Mouse (Mus musculus) stomach, postnatal 0 days (tissue): Measurements from ENCODE around the gene Ndrg4. TPM values are rescaled to one million over a fixed set of nuclear protein-coding genes. Genes with fewer than 3 reads are reported as not detected.

Experiments used
- ATAC-seq: fragments of 200-750 bp; cut with Nextera tagmentation; 2 replicates; pipeline ENCODE4 v1.8.0; 2017; ENCODE audit not compliant: low FRiP score, low TSS enrichment
- DNase-seq: peaks from one replicate; pipeline ENCODE4 v3.0.0-alpha.2; 2016; ENCODE audit warnings: low spot score
- H3K27ac ChIP-seq: fragments of 300-500 bp; sonication (generic); replicated peaks from 2 replicates; pipeline ENCODE4 v1.5.1; 2014; ENCODE audit warnings: mild to moderate bottlenecking, control low read depth
- H3K27me3 ChIP-seq: fragments of 300-500 bp; sonication (generic); 2 replicates; pipeline ENCODE4 v1.6.1; 2014; ENCODE audit warnings: low read length; ENCODE audit not compliant: control insufficient read depth, insufficient read depth
- H3K36me3 ChIP-seq: fragments of 300-500 bp; sonication (generic); 2 replicates; pipeline ENCODE4 v1.6.1; 2014; ENCODE audit warnings: low read length, mixed read lengths; ENCODE audit not compliant: control insufficient read depth, insufficient read depth
- H3K4me1 ChIP-seq: fragments of 300-500 bp; sonication (generic); replicated peaks from 2 replicates; pipeline ENCODE4 v1.6.1; 2014; ENCODE audit warnings: antibody characterized with exemption; ENCODE audit not compliant: control insufficient read depth, insufficient read depth
- H3K4me2 ChIP-seq: fragments of 300-500 bp; sonication (generic); replicated peaks from 2 replicates; pipeline ENCODE4 v1.6.1; 2014; ENCODE audit warnings: low read depth, mild to moderate bottlenecking, control low read depth, moderate library complexity
- H3K4me3 ChIP-seq: fragments of 300-500 bp; sonication (generic); 2 replicates; pipeline ENCODE4 v1.5.1; 2014; ENCODE audit warnings: low read depth, low read length, control low read depth
- H3K9ac ChIP-seq: fragments of 300-500 bp; sonication (generic); 2 replicates; pipeline ENCODE4 v1.6.1; 2014; ENCODE audit warnings: mild to moderate bottlenecking, low read length, control low read depth, mixed read lengths
- H3K9me3 ChIP-seq: fragments of 300-500 bp; sonication (generic); 2 replicates; pipeline ENCODE4 v1.6.1; 2016; ENCODE audit warnings: low read length; ENCODE audit not compliant: control insufficient read depth
- CTCF ChIP-seq: IDR thresholded peaks from 2 replicates; pipeline ENCODE4 v1.5.1; 2016; ENCODE audit warnings: antibody characterized with exemption, low read depth, mild to moderate bottlenecking, moderate library complexity
- EP300 ChIP-seq: optimal IDR thresholded peaks from 2 replicates; pipeline ENCODE3; 2016; ENCODE audit warnings: antibody characterized with exemption
- WGBS: fragments of 180-500 bp; shearing (Covaris S2); extraction: QIAGEN DNeasy Blood & Tissue Kit; methylation state at CpG from one replicate; pipeline ENCODE4 v1.1.7; 2014; 5-methylcytosine and 5-hydroxymethylcytosine counted together
- polyA plus RNA-seq: library from polyadenylated mRNA; unstranded; fragments of >200 nt; fragmentation: Nextera tagmentation; extraction: Ambion mirVana; gene quantifications from 2 replicates; pipeline ENCODE4 v1.2.1, GENCODE M21; 2015

The Ndrg4 gene
- polyA plus RNA-seq, 1 experiment from 2014 or later, result 17.1 TPM

GRCm38 (mm10) chr8:95712395-95712794 is 35.6 kb downstream of the Ndrg4 start:
- 69% methylated on average over 9 of the region's 9 CpGs for WGBS
- Histone ChIP-seq H3K27me3 (no peaks in the 10 kb centered on the region), H3K4me2 (no peak overlapping the region), H3K9ac (no peak overlapping the region), H3K4me3 (no peak overlapping the region), H3K36me3 (no peaks in the 10 kb centered on the region), H3K27ac (no peak overlapping the region), H3K4me1 (0 out of 2 replicates have a peak, but pooled peaks cover 3% of the 10 kb centered on the region), H3K9me3 (no peaks in the 10 kb centered on the region)
- no peak for ATAC-seq
- peak; percentile 10 for DNase-seq
- TF ChIP-seq EP300, result no peak
- TF ChIP-seq CTCF, result no peak

- Histone ChIP-seq H3K4me3 (no peak overlapping the region), H3K9me3 (no peaks in the 10 kb centered on the region), H3K27ac (no peak overlapping the region), H3K36me3 (no peaks in the 10 kb centered on the region), H3K9ac (no peak overlapping the region), H3K27me3 (no peaks in the 10 kb centered on the region), H3K4me1 (0 out of 2 replicates have a peak, but pooled peaks cover 3% of the 10 kb centered on the region), H3K4me2 (no peak overlapping the region)
- DNase-seq (peak; percentile 83), ATAC-seq (peak; percentile 45)
- no peak for TF ChIP-seq EP300
- TF ChIP-seq CTCF, result peak; percentile 88
- 76% methylated on average over 19 of the region's 19 CpGs for WGBS
Observed at GRCm38 (mm10) chr8:95713100-95714010, 36.6 kb downstream of the Ndrg4 start.

DNA sequence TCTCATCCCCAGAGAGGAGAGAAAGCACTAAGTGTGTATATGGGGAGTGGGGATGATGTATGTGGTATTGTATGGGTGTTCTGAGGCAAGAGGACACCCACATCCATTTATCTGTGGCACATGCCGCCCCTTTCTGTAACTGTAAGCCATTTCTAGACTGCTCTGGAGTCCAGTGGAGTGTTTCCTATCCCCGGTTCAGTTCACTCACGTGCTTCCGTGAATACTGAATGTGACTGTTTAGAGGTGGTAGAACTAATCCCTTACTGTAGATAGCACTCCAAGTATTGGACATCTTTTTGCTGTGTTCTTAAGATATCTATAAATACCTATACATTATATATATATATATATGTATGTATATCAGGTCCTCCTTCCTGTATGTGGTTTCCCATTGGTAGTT is 37.6 kb downstream of the Ndrg4 start:
- no peak overlapping the region for H3K9ac ChIP-seq
- H3K4me1 ChIP-seq, result 0 out of 2 replicates have a peak, but pooled peaks cover 3% of the 10 kb centered on the region
- H3K9me3 ChIP-seq, result no peaks in the 10 kb centered on the region
- no peaks in the 10 kb centered on the region for H3K27me3 ChIP-seq
- no peak for ATAC-seq
- H3K36me3 ChIP-seq, result peaks cover under 1% of the 10 kb centered on the region; the same call in 1 of the 2 replicates
- peak; percentile 9 for DNase-seq
- no peak overlapping the region for H3K4me2 ChIP-seq
- WGBS, result 94% methylated on average over 4 of the region's 4 CpGs
- TF ChIP-seq CTCF, result no peak
- no peak for TF ChIP-seq EP300
- no peak overlapping the region for H3K4me3 ChIP-seq
- no peak overlapping the region for H3K27ac ChIP-seq

DNA sequence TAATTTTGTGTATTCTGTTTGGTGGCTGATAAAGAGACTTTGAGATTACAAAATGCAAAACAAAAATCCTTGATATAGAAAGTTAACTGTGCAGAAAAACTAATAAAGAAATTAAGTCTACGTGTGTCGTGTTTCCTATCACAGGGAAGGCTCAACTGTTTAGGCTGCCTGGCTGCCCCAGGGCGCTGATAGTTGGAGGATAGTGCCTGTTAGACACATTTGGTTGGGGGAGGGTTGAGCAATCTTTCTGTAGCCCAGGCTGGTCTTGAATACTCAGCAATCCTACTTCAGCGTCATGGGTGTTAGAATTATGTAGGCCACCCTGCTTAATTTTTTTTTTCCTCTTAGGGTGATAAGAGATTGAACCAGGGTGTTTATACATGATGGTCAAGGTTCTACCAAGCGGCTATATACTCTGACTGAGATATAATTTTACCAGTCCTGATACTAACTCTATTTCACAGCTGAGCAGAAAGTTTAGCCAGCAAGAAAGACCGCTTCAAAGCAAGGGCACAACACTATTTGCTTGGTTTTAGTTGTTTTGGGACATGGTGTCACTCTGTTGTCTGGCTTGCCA is 38.1 kb downstream of the Ndrg4 start:
- DNase-seq (peak; percentile 8), ATAC-seq (no peak)
- Histone ChIP-seq H3K27ac (no peak overlapping the region), H3K27me3 (no peaks in the 10 kb centered on the region), H3K4me2 (peak overlapping the region; percentile 93), H3K36me3 (peaks cover 6% of the 10 kb centered on the region; the same call in 1 of the 2 replicates), H3K9me3 (no peaks in the 10 kb centered on the region), H3K9ac (no peak overlapping the region), H3K4me3 (no peak overlapping the region), H3K4me1 (0 out of 2 replicates have a peak, but pooled peaks cover 3% of the 10 kb centered on the region)
- WGBS, result 79% methylated on average over 6 of the region's 6 CpGs
- TF ChIP-seq EP300 (no peak), CTCF (no peak)

DNA sequence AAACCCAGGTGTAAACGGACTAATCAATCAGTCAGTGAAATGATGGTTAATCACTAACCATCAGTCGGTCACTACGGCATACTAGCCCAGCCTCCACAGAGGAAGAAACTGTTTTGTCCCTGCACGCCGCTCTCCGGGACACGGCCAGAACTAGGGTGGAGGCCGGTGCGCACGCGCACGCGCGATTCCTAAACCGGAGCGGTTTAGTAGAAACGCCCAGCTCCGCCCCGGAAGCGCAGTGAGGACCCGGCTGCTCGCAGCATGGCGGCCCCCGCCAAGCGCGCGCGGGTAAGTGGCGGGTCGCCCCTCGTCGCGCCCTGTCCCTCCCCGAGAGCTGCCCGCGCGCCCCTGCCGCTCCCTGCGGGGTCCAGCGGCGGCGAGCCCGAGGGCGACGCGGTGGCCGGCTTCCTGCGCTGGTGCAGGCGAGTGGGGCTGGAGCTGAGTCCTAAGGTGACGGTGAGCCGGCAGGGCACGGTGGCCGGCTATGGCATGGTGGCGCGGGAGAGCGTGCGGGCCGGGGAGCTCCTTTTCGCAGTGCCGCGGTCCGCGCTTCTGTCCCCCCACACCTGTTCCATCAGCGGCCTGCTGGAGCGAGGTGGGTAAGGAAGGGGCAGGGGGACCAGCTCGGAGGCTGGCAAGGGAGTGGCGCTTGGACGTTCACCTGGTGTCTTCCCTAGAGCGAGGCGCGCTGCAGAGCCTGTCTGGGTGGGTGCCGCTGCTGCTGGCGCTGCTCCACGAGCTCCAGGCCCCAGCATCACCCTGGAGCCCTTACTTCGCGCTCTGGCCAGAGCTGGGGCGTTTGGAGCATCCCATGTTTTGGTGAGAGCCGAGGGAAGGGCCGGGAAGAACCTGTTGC is 39.1 kb downstream of the Ndrg4 start, which contains the start of gene Setd6:
Gene Setd6 (plus strand): TSS at position 206 of the 856 bp plus-strand sequence.
- Histone ChIP-seq H3K27ac (peak within 1 kb of the TSS; percentile 67), H3K27me3 (no peaks in the 10 kb centered on the region), H3K4me1 (0 out of 2 replicates have a peak, but pooled peaks cover 3% of the 10 kb centered on the region), H3K4me3 (peak within 1 kb of the TSS; percentile 78), H3K9ac (peak within 1 kb of the TSS; percentile 83), H3K9me3 (no peaks in the 10 kb centered on the region), H3K36me3 (peaks cover 6% of the 10 kb centered on the region; the same call in 1 of the 2 replicates), H3K4me2 (peak within 1 kb of the TSS; percentile 93)
- WGBS, result under 1% methylated on average over 56 of the region's 79 CpGs
- no peak for TF ChIP-seq CTCF
- TF ChIP-seq EP300, result no peak
- peak; percentile 81 for ATAC-seq
- peak; percentile 92 for DNase-seq
